Mouse (Mus musculus) embryonic facial prominence, embryonic 13.5 days (tissue): ENCODE data around the gene Slc45a1. TPM values are rescaled to one million over a fixed set of nuclear protein-coding genes. Genes with fewer than 3 reads are reported as not detected.
A peak's percentile ranks its signal among the peaks of the same experiment; 100 is the strongest.

Experiments
- ATAC-seq: fragments of 200-750 bp; cut with Nextera tagmentation; 2 replicates; pipeline ENCODE4 v1.8.0; 2017; ENCODE audit warnings: low read depth; ENCODE audit not compliant: insufficient number of reproducible peaks, insufficient read depth, low FRiP score, low TSS enrichment
- H3K27ac ChIP-seq: fragments of 300-500 bp; sonication (generic); 2 replicates; pipeline ENCODE4 v1.5.1; 2015; ENCODE audit warnings: moderate library complexity, mild to moderate bottlenecking, inconsistent platforms
- H3K27me3 ChIP-seq: fragments of 300-500 bp; sonication (generic); 2 replicates; pipeline ENCODE4 v1.6.1; 2015; ENCODE audit warnings: mild to moderate bottlenecking, inconsistent platforms
- H3K36me3 ChIP-seq: fragments of 300-500 bp; sonication (generic); 2 replicates; pipeline ENCODE4 v1.6.1; 2015; ENCODE audit warnings: mild to moderate bottlenecking, inconsistent platforms
- H3K4me1 ChIP-seq: fragments of 300-500 bp; sonication (generic); 2 replicates; pipeline ENCODE4 v1.6.1; 2015; ENCODE audit warnings: inconsistent platforms
- H3K4me2 ChIP-seq: fragments of 300-500 bp; sonication (generic); 2 replicates; pipeline ENCODE4 v1.6.1; 2015; ENCODE audit warnings: moderate library complexity, mild to moderate bottlenecking, inconsistent platforms
- H3K4me3 ChIP-seq: fragments of 300-500 bp; sonication (generic); 2 replicates; pipeline ENCODE4 v1.5.1; 2015; ENCODE audit warnings: mild to moderate bottlenecking, inconsistent platforms
- H3K9ac ChIP-seq: fragments of 300-500 bp; sonication (generic); 2 replicates; pipeline ENCODE4 v1.6.1; 2015; ENCODE audit warnings: mild to moderate bottlenecking, inconsistent platforms
- H3K9me3 ChIP-seq: fragments of 300-500 bp; sonication (generic); 2 replicates; pipeline ENCODE4 v1.6.1; 2016; ENCODE audit warnings: inconsistent platforms
- WGBS: fragments of 180-500 bp; shearing (Covaris S2); methylation state at CpG from one replicate; pipeline ENCODE4 v1.1.7; 2015; ENCODE audit warnings: mixed read lengths; 5-methylcytosine and 5-hydroxymethylcytosine counted together
- polyA plus RNA-seq: library from polyadenylated mRNA; unstranded; fragments of >200 nt; fragmentation: Nextera tagmentation; extraction: Ambion mirVana; gene quantifications from 2 replicates; pipeline ENCODE4 v1.2.1, GENCODE M21; 2015

Gene Slc45a1
- polyA plus RNA-seq, 1 experiment from 2014 or later, result 0.52 TPM

GRCm38 (mm10) chr4:150680373-150680772 is 28.4 kb upstream of the Slc45a1 start:
- no peaks in the 10 kb centered on the region for H3K9me3 ChIP-seq
- WGBS, result 71% methylated on average over 5 of the region's 5 CpGs
- peaks cover 4% of the 10 kb centered on the region; the same call in 1 of the 2 replicates for H3K4me1 ChIP-seq
- no peaks in the 10 kb centered on the region for H3K27me3 ChIP-seq
- H3K36me3 ChIP-seq, result no peaks in the 10 kb centered on the region
- H3K9ac ChIP-seq, result no peak overlapping the region
- no peak overlapping the region for H3K27ac ChIP-seq
- ATAC-seq, result no peak
- no peak overlapping the region for H3K4me2 ChIP-seq
- H3K4me3 ChIP-seq, result no peak overlapping the region

GRCm38 (mm10) chr4:150678789-150679188 is 26.8 kb upstream of the Slc45a1 start:
- no peak for ATAC-seq
- no peak overlapping the region for H3K9ac ChIP-seq
- no peaks in the 10 kb centered on the region for H3K27me3 ChIP-seq
- peaks cover 4% of the 10 kb centered on the region; the same call in 1 of the 2 replicates for H3K4me1 ChIP-seq
- no peaks in the 10 kb centered on the region for H3K9me3 ChIP-seq
- no peak overlapping the region for H3K4me3 ChIP-seq
- no peaks in the 10 kb centered on the region for H3K36me3 ChIP-seq
- no peak overlapping the region for H3K27ac ChIP-seq
- no peak overlapping the region for H3K4me2 ChIP-seq
- WGBS, result 95% methylated on average over 20 of the region's 20 CpGs

GRCm38 (mm10) chr4:150677846-150678224 is 25.9 kb upstream of the Slc45a1 start:
- H3K9me3 ChIP-seq, result no peaks in the 10 kb centered on the region
- H3K36me3 ChIP-seq, result no peaks in the 10 kb centered on the region
- H3K4me1 ChIP-seq, result peaks cover 4% of the 10 kb centered on the region; the same call in 1 of the 2 replicates
- no peak overlapping the region for H3K9ac ChIP-seq
- no peak overlapping the region for H3K4me2 ChIP-seq
- no peak overlapping the region for H3K27ac ChIP-seq
- ATAC-seq, result no peak
- no peak overlapping the region for H3K4me3 ChIP-seq
- 19% methylated on average over 4 of the region's 4 CpGs for WGBS
- H3K27me3 ChIP-seq, result no peaks in the 10 kb centered on the region

DNA sequence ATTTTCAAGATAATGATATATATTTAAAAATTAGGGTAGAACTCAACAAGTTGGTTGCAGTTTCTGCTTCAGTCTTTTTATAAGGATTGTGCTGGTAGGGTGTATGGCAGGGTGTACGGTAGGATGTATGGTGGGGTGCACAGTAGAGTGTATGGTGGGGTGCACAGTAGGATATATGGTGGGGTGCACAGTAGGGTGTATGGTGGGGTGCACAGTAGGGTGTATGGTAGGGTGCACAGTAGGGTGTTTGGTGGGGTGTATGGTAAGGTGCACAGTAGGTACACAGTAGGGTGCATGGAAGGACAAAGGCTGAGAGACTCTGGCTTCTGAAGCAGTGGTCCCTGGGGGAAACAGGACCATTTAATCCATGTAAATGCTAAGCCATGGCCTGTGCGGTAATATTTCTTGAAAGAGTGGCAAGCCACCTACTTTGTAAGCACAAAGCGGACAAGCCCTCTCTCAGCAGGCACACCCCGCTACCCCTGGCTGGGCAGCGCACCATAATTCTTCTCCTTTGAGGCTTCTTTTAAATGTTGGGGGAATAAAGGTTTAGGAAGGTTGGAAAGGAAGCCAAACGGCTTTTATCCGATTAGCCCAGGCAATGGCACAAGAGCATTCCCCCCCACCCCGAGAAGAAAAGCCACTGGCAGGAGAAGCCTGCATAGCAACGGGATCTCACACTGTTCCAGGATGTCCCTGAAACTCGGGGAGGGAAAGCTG is 25.3 kb upstream of the Slc45a1 start:
- no peak overlapping the region for H3K4me3 ChIP-seq
- no peaks in the 10 kb centered on the region for H3K36me3 ChIP-seq
- no peak for ATAC-seq
- no peak overlapping the region for H3K9ac ChIP-seq
- 31% methylated on average over 10 of the region's 10 CpGs for WGBS
- no peak overlapping the region for H3K27ac ChIP-seq
- no peak overlapping the region for H3K4me2 ChIP-seq
- no peaks in the 10 kb centered on the region for H3K27me3 ChIP-seq
- H3K4me1 ChIP-seq, result peaks cover 4% of the 10 kb centered on the region; the same call in 1 of the 2 replicates
- no peaks in the 10 kb centered on the region for H3K9me3 ChIP-seq

- Histone ChIP-seq H3K27me3 (no peaks in the 10 kb centered on the region), H3K4me1 (peaks cover 4% of the 10 kb centered on the region; the same call in 1 of the 2 replicates), H3K4me2 (no peak overlapping the region), H3K4me3 (no peak overlapping the region), H3K36me3 (no peaks in the 10 kb centered on the region), H3K9ac (no peak overlapping the region), H3K27ac (no peak overlapping the region), H3K9me3 (no peaks in the 10 kb centered on the region)
- WGBS, result 84% methylated on average over 13 of the region's 13 CpGs
- no peak for ATAC-seq
Measured at GRCm38 (mm10) chr4:150676029-150676428, 24.1 kb upstream of the Slc45a1 start.

- no peak overlapping the region for H3K4me3 ChIP-seq
- peaks cover 4% of the 10 kb centered on the region; the same call in 1 of the 2 replicates for H3K4me1 ChIP-seq
- H3K27me3 ChIP-seq, result no peaks in the 10 kb centered on the region
- 90% methylated on average over 10 of the region's 10 CpGs for WGBS
- H3K9ac ChIP-seq, result no peak overlapping the region
- H3K27ac ChIP-seq, result no peak overlapping the region
- no peak for ATAC-seq
- H3K4me2 ChIP-seq, result no peak overlapping the region
- no peaks in the 10 kb centered on the region for H3K9me3 ChIP-seq
- H3K36me3 ChIP-seq, result no peaks in the 10 kb centered on the region
Measured at GRCm38 (mm10) chr4:150675274-150675673, 23.3 kb upstream of the Slc45a1 start.

DNA sequence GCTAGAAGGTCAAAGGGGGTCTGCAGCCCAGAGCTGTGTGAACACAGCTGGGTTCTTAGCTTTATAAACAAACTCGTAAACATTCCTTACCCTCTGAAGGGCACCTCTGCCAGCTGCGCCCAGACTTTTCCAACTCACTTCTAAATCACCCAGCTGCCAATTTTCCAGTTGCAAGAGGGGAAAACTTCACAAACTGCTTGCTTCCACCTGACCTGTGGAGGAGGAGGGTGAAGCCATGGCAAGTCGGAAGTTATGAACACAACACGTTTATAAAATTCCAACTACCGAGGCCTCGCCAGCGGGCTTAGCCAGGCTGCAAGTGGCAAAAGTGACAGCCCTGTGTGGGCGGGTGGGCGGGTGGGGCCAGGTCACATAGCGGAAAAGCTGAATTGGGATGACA is 13.8 kb upstream of the Slc45a1 start:
- Histone ChIP-seq H3K27ac (no peak overlapping the region), H3K4me1 (peaks cover 18% of the 10 kb centered on the region), H3K36me3 (no peaks in the 10 kb centered on the region), H3K27me3 (peaks cover 4% of the 10 kb centered on the region; the same call in 1 of the 2 replicates), H3K9me3 (no peaks in the 10 kb centered on the region), H3K4me3 (no peak overlapping the region), H3K4me2 (no peak overlapping the region), H3K9ac (no peak overlapping the region)
- no peak for ATAC-seq
- WGBS, result 80% methylated on average over 10 of the region's 10 CpGs

DNA sequence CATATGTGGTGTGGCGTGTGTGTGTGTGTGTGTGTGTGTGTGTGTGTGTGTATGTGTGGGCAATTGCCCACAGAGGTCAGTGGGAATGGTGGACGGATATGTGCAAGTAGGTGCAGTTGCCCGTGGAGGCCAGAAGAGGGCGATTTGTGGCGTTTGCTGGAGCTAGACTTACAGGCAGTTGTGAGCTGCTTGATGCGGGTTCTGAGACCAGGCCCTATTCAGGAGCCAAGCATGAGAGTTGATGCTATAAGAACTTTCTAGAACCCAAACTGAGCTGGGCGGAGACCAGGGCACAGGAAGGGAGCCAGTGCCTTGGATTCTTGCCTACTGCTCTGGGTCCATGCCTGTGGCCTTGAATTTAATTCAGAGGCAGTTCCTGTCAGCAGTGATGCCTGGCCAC is 12.8 kb upstream of the Slc45a1 start:
- 81% methylated on average over 7 of the region's 7 CpGs for WGBS
- no peak for ATAC-seq
- peaks cover 4% of the 10 kb centered on the region; the same call in 1 of the 2 replicates for H3K27me3 ChIP-seq

GRCm38 (mm10) chr4:150663192-150663591 is 11.2 kb upstream of the Slc45a1 start:
- 58% methylated on average over 12 of the region's 12 CpGs for WGBS
- Histone ChIP-seq H3K4me1 (peaks cover 18% of the 10 kb centered on the region), H3K9me3 (no peaks in the 10 kb centered on the region), H3K9ac (no peak overlapping the region), H3K27ac (no peak overlapping the region), H3K27me3 (peaks cover 4% of the 10 kb centered on the region; the same call in 1 of the 2 replicates), H3K36me3 (no peaks in the 10 kb centered on the region), H3K4me3 (no peak overlapping the region), H3K4me2 (no peak overlapping the region)
- ATAC-seq, result no peak

More for the DNA sequence above, 12.8 kb upstream of the Slc45a1 start:
- H3K36me3 ChIP-seq, result no peaks in the 10 kb centered on the region
- H3K4me2 ChIP-seq, result no peak overlapping the region
- no peaks in the 10 kb centered on the region for H3K9me3 ChIP-seq
- no peak overlapping the region for H3K9ac ChIP-seq
- no peak overlapping the region for H3K27ac ChIP-seq
- H3K4me3 ChIP-seq, result no peak overlapping the region
- H3K4me1 ChIP-seq, result peaks cover 18% of the 10 kb centered on the region

DNA sequence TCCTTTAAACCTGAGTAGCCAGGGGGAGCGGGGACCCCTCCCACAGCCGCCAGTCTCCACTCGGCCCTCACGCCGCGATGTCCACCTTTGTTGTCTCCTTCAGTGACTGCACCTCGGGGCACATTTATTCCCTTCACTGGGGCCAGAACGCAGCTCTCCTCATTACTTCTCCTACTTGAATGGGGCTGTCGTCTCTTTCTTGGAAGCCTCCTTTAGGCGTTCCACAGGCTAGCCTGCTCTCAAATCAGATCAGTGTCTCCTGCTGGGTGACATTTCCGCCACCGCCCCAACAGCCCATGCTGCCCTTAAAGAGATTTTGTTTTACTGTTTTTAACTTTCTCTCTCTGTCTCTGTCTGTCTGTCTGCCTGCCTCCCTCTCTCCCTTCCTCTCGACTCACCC is 9.9 kb upstream of the Slc45a1 start:
- Histone ChIP-seq H3K9ac (peak overlapping the region; percentile 61), H3K4me2 (peak overlapping the region; percentile 55), H3K4me3 (peak overlapping the region; percentile 31), H3K27ac (peak overlapping the region; percentile 51), H3K27me3 (peaks cover 4% of the 10 kb centered on the region; the same call in 1 of the 2 replicates), H3K36me3 (no peaks in the 10 kb centered on the region), H3K4me1 (peaks cover 18% of the 10 kb centered on the region), H3K9me3 (no peaks in the 10 kb centered on the region)
- 5% methylated on average over 13 of the region's 13 CpGs for WGBS
- ATAC-seq, result no peak

DNA sequence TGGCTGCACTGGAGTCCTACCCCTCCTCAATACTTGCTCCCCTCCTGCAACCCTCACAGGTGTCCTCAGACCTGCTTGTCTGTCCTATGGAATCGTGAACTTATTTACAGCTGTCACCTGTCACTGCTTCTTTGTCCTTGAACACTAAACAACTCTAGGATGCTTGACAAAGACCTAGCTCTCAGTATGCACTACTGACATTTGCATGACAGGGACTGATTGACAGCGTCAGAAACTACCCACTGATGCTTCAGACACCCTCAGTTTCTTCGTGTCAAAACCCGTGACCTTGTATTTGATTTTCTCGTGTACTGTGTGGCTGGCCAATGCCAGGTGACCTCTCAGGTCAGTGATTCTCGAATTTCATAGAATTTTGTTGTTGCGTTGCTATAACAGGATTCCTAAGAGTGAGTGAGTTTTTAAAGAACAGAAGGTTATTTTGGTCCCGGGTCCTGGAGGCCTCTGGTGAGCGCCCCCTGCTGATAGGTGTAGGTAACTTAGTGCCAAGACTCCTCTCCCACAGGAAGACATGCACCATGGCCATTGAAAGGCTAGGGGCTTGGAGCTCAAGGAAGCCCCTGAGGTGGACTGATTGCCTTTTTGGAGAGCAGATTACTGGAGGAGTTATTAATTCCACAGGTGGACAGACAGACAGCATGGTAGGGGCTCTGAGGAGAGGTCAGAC is 8.1 kb upstream of the Slc45a1 start:
- no peak for ATAC-seq
- no peak overlapping the region for H3K4me3 ChIP-seq
- 72% methylated on average over 9 of the region's 9 CpGs for WGBS
- H3K4me1 ChIP-seq, result peaks cover 21% of the 10 kb centered on the region
- no peaks in the 10 kb centered on the region for H3K36me3 ChIP-seq
- no peak overlapping the region for H3K27ac ChIP-seq
- H3K9ac ChIP-seq, result no peak overlapping the region
- H3K4me2 ChIP-seq, result no peak overlapping the region
- peaks cover 4% of the 10 kb centered on the region; the same call in 1 of the 2 replicates for H3K27me3 ChIP-seq
- no peaks in the 10 kb centered on the region; the same call in 1 of the 2 replicates for H3K9me3 ChIP-seq

DNA sequence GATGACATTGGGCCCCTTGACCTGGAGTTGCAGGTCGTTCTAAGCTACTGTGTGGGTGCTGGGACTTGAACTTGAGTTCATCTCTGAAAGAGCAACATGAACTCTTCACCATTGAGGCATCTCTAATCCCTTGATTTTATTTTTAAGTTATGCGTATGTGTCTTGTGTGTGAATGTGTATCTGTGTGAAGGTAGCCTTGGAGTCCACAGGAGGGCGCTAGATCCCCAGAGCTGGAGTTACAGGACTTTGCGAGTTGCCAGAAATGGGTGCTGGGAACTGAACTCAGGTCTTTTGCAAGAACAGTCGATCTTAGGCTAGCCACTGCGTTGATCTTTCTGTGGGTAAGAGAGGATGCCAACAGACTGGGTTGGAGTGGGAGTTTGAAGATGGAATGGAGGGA is 4.5 kb upstream of the Slc45a1 start:
- Histone ChIP-seq H3K27me3 (peaks cover 24% of the 10 kb centered on the region), H3K9ac (no peak overlapping the region), H3K4me2 (no peak overlapping the region), H3K9me3 (no peaks in the 10 kb centered on the region; the same call in 1 of the 2 replicates), H3K36me3 (no peaks in the 10 kb centered on the region), H3K4me1 (peaks cover 17% of the 10 kb centered on the region), H3K4me3 (no peak overlapping the region), H3K27ac (no peak overlapping the region)
- 80% methylated on average over 6 of the region's 6 CpGs for WGBS
- ATAC-seq, result no peak
